Mouse (Mus musculus) cortical plate, adult 2 months (tissue): ENCODE measurements at regions not wholly inside any gene's neighbourhood (a gene's known extent, or its start where the extent isn't known, plus 50 kb on each side); places are given as distances from the start of the nearest gene placed in this dataset.

Experiments
- CTCF ChIP-seq: fragments of 200-500 bp; IDR thresholded peaks from 2 replicates; pipeline ENCODE4 v1.5.1; 2011; ENCODE audit warnings: mild to moderate bottlenecking, control low read depth, low read length; ENCODE audit not compliant: insufficient read depth; ENCODE audit errors: extremely low read depth
- POLR2A ChIP-seq: fragments of 200-500 bp; IDR thresholded peaks from 2 replicates; pipeline ENCODE4 v1.6.1; 2011; ENCODE audit warnings: mild to moderate bottlenecking, low read length, control low read depth; ENCODE audit not compliant: insufficient read depth; ENCODE audit errors: extremely low read depth

DNA sequence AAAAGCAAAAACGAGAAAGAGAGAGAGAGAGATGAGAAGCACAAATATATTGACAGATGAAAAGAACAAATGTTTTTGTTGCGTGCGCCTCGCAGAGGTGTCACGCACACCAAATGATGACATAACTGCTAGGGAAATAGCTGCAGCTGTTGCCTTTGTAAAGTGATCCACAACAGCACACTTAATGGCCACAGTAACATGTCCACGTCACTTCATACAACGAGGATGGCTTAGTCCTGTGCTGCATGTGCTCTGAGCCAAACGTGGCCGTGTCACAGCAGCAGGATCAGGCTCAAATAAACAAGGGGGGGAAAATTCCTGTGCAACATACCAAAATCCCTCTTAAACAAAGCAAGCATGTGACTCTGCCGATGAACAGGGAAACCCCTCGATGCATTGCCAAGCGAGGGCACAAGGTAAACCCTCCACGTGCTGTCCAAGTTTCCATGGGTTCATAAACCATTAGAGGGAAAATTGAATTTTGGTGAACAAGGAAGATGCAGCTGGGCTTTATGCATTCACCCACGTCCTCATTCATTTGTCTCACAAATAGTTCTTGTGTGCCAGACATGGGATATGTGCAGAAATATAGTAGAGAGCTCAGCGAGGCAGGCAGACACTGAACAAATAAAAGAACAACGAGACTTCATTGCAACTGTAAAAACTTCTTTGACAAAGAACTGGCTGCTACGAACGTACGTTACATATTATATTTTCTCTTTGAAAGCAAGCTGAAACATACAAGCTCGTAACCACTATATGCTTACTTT, 223.0 kb upstream of the Pard3b start:
- TF ChIP-seq CTCF, result no peak
- no peak for TF ChIP-seq POLR2A
